Mouse (Mus musculus): ENCODE measurements around the gene Gpank1.
A peak's percentile ranks its signal among the peaks of the same experiment; 100 is the strongest.

The Gpank1 gene

DNA sequence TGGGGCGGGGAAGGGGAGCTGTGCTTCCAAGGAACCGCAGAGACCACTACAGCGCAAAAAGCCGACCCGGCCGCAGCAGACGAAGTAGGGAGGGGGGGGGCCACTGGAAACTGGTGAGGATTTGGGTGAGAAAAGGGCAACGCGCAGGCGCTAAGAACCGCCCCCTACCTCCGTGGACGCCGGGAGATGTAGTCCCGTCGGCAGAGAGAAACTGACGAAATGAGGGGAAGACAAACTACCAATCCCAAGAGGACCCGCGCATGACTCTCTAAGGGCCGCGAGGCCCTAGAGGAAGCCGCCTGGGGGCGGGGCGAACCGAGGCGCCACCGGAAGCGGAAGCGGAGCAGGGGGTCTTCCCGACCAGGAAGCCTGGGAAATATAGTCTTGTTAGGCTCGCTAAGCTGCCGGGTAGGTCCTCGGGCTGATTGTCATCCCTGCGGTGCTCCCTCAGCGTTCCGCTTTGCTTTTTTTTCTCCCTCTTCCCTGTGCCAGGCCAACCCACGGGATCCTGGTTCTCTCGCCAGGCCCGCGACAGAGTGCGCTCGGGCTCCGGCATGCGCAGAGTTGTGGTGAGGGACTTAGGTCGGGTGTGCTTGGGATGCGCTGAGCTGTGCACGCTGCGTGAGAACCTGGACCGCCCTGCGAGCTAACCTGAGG, at the start of gene Gpank1:
Gene Gpank1 (plus strand): TSS at position 313 of the 657 bp plus-strand sequence.
- peak; percentile 97 to 98 for DNase-seq (ENCODE audit: low spot score in 2 of 2)

- no peak for DNase-seq (ENCODE audit: low spot score in 2 of 2)
These were observed 47.2 kb upstream of the Gpank1 start for GRCm38 (mm10) chr17:35074097-35074496.

GRCm38 (mm10) chr17:35076507-35077176, 44.6 kb upstream of the Gpank1 start, which contains the start of gene Ly6g6e:
Ly6g6e (plus strand) TSS chr17:35076902.
- no peak for DNase-seq (ENCODE audit: low spot score in 2 of 2)

- no peak for DNase-seq (ENCODE audit: low spot score in 2 of 2)
These were observed 44.0 kb upstream of the Gpank1 start for GRCm38 (mm10) chr17:35077285-35077684.

DNA sequence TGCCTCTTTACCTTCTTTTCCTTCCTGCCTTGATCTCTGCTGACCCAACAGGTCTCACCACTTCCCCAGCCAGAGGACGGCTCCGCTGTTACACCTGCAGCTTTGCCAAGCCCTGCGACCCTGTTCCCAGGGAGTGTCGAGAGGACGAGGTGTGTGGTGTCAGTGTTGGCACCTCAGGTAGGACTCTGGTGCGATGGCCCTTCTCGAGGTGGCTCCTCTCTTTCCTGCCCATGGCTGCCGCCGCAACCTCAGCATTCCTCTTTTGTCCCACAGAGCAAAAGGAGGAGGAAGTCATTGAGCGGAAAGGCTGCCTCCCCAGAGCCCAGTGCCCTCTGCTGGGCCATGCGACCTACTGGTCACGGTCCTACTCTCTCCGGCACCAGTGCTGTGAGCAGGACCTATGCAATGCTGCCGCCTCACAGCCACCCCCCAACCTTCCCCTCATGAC, 43.4 kb upstream of the Gpank1 start, which contains the start of gene Ly6g6d:
Gene Ly6g6d (minus strand): TSS at position 280 of the 448 bp plus-strand sequence.
- no peak for DNase-seq (ENCODE audit: low spot score in 2 of 2)

- no peak for DNase-seq (ENCODE audit: low spot score in 2 of 2)
These were observed 41.5 kb upstream of the Gpank1 start for GRCm38 (mm10) chr17:35079778-35080177.

DNA sequence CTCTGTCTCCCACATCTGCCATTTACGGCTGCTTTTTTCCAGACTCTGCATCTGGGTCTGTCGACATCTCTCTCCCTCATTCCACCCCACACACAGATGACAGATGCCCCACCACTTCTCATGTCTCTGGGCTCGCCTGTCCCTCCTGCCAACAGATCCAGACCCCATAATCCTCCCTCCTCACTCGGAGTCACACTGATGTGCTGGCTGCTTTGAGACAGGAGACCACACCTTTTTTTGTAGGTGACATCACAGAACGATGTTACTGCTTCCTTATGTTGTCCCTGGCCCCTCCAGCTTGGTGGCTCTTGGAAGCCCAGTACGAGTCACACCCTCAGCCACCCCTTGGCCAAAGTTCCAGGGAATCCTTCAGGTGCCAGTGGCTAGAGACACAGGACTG, 41.0 kb upstream of the Gpank1 start:
- no peak for DNase-seq (ENCODE audit: low spot score in 2 of 2)

DNA sequence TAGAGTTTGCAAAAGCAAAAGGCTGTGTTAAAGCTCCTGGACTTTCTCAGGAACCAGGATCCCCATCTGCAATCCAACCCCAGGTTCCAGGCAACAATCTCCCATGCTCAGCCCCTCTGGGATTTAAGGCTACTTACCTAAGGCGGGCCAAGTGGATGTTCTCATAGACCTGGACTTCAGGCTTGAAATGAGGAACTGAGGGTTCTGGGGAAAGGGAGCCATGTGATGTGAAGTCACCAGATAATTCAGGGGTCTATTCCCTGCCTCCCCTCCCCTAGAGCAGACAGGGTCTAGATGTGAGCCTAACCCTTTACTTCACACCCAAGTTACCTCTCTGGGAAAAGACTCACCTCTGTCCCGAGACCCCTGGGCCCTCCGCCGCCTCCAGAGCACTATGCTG, 40.5 kb upstream of the Gpank1 start:
- no peak for DNase-seq (ENCODE audit: low spot score in 2 of 2)

DNA sequence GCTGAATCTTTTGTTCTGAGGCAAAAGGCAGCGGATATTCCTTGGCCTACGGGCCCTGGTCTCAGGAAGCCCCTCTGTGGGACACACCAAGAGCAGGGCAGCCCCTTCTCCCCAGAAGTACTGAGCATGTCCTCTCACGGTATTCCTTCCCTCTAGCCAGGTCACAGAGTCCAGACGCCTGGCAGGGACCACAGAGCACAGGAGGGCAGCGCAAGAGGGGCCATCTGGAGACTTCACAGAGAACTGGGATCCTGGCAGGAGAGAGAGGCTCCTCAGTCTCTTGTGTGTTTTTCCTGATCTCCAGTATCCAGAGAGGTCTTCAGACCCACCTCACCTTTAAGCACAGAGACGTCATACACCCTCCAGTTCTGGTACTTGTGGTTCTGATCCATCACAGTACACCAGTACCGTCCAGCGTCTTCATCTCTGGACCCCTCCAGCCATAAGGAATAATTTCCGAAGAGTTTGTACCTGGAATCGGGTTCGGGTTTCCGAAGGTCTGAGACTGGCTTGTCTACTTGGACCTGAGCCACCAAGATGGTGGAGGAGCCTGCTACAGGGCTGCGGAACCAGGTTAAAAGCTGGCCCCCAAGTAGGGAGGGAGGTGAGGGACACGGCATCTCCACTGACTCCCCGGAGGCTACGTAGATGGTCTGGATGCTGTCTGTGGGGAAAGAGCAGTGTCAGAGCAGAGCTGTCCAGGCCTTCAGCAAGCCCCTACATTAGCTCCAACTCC, 38.2 kb upstream of the Gpank1 start:
- DNase-seq (ENCODE audit: low spot score in 2 of 2) = no peak

GRCm38 (mm10) chr17:35083929-35084497, 37.2 kb upstream of the Gpank1 start:
- no peak for DNase-seq (ENCODE audit: low spot score in 2 of 2)

GRCm38 (mm10) chr17:35085208-35085865, 35.9 kb upstream of the Gpank1 start, which contains the start of gene Ly6g6f:
Ly6g6f (minus strand) TSS chr17:35085610.
- DNase-seq (ENCODE audit: low spot score in 2 of 2) = no peak

- DNase-seq (ENCODE audit: low spot score in 2 of 2) = no peak
These were observed 33.1 kb upstream of the Gpank1 start for GRCm38 (mm10) chr17:35088151-35088550.

DNA sequence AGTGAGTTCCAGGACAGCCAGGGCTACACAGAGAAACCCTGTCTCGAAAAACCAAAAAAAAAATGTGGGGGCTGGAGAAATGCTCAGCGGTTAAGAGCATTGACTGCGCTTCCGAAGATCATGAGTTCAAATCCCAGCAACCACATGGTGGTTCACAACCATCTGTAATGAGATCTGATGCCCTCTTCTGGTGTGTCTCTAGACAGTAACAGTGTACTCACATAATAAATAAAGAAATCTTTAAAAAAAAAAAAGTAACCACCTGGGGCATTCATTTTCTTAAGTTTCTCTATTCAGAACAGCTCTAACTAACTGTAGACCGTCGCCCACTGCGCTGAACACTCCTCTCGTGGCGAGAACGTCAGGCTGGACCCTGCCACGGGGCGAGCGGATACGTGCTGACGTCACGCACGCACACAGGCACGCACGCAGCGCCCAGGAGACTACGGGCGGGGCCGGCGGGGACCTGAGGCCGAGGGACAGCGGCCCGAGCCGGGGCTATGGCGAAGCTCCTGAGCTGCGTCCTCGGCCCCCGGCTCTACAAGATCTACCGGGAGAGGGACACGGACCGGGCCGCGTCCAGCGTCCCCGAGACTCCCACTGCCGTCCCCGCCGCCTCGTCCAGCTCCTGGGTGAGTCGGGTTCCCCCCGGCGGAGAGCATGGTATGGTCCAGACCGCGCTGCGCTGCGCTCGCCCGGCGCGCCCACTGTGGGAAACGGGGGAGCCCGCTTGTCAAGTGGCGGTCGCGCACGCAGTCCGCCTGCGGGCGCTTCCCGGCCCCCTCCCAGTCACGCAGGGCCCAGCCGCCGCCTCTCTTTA, 32.2 kb upstream of the Gpank1 start, which contains the start of gene Abhd16a:
Gene Abhd16a (plus strand): TSS at position 439 of the 820 bp plus-strand sequence.
- DNase-seq (ENCODE audit: low spot score in 2 of 2) = peak; percentile 94 to 96

- DNase-seq (ENCODE audit: low spot score in 2 of 2) = no peak
These were observed 30.9 kb upstream of the Gpank1 start for GRCm38 (mm10) chr17:35090166-35090932.

DNA sequence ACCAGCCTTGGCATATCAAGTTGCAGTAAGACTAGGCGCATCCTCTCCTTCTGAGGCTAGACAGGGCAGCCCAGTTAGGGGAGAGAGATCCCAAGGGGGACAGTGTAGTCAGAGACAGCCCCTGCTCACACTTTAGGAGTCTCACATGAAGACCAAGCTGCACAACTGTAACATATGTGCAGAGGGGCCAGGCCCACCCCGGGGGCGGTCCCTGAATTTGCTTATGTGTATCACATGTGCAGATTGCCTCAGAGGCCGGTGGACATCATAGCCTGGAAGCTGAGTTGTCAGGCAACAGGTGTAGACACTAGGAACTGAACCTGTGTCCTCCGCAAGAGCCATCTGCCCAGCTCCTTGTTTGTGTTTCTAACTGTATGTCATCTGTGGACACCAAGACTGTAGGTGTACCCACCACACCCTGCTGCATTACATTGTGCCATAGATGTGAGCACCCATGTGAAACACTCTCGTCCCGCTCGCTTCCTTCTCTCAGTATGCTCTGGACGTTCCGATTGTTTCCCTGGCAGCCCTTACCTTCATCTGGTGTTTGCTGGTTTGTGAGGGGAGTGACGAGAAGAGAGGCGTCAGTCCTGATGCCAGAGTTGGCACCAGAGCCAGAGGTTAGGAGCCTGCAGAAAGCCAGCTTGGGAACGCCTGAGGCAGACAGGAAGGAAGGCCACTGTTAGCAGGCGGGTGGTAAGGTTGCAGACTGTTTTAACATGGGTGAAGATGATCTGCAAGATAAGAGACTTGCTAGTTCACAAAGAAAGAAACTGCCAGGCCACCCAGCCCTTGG, 28.7 kb upstream of the Gpank1 start:
- DNase-seq (ENCODE audit: low spot score in 2 of 2) = no peak

DNA sequence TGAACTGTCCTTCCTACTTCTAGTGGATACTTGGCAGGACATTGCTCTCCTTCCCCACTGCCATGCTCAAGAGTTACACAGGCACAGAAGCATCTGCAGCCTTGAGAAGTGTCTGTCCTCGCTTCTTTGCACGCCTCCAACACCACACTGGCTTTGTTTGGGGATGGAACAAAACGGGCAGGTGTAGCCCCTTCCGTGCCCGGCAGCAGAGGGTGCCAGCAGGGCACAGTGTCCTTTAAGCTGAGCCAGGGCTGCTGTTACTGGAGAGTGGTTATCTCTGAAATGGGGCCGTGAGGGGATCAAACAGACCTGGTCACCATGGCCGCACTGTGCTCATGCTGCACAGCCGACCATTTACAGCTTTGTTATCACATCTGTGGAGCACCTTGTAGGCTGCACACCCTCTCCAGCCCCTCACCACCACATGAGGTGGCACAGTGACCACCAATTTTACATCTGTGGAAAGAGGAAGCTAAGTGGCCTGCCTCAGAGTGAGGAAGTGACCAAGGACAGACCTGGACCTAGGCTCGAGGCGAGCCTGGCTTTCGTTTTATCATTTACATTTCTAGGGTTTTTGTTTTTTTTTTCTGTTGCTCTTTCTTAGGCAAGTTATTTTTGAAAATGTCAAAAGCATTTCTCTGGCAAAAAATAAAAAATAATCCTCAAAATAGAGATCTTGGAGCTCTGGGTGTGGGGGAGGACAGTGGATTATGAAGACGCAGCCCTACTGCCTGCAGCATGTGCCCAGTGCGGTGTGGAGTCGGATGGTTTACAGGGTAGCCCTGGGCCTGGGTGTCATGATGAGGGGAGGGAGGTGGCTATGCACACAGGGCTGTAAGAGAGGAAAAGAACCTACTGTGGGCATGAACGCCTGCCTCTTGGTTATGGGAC, 26.5 kb upstream of the Gpank1 start:
- DNase-seq (ENCODE audit: low spot score in 2 of 2) = no peak

- no peak for DNase-seq (ENCODE audit: low spot score in 2 of 2)
These were observed 24.7 kb upstream of the Gpank1 start for GRCm38 (mm10) chr17:35096597-35096996.

DNA sequence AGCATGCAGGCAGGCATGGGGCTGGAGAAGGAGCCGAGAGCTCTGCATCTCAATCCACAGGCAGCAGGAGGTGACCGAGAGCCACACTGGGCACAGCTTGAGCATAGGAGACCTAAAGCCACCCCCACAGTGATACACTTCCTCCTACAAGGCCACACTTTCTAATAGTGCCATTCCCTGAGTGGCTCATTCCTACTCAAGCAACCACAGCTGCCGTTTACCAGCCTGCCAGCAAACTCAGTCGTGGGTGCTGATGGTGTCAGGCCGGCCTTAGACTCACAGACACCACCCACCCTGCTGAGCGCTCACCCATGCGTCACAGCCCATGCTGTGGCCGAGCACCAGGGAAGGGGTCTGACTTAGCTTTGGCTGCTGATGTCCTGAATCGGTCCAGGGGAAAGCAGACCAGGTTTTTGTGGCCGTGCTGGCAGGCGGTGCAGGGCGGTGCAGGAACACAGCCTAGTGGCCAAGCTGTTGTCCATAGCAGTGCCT, 24.0 kb upstream of the Gpank1 start:
- peak; percentile 55 to 69 for DNase-seq (ENCODE audit: low spot score in 2 of 2)

Measured in frontal cortex, postnatal 36 days (tissue).